Mouse (Mus musculus): ENCODE measurements around the gene Samd4.

DNA sequence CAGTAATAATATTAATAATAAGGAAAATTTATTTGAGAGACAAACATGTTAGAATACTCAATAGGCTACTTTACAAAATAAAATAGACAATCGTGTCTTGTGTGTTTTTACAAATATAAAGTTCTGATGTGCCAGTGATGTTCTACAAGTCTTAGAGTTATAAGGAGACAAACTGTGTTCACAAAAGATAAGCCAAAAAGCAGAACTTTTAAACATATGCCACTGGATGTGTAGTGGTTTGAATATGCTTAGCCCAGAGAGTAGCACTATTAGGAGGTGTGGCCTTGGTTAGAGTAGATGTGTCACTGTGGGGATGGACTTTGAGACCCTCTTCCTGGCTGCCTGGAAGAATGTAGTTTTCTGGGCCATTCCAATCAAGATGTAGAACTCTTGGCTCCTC lies 32.9 kb upstream of the Samd4 start:
- no peak for TF ChIP-seq CTCF (IDR thresholded peaks at IDR 0.05; ENCODE audit: low read depth, low read length)
- TF ChIP-seq POLR2A (IDR thresholded peaks at IDR 0.05; ENCODE audit: extremely low read depth, insufficient read depth, low read length) = no peak
